In genomic region chr7:46919551-46920176, GRCm38 (mm10) we compare ENCODE assay signal across 7 mouse cellular contexts. TPM values are rescaled to one million over a fixed set of nuclear protein-coding genes. Genes with fewer than 3 reads are reported as not detected.
DNase-seq lines count a peak whose midpoint lies in the region; ATAC-seq lines count a peak whose summit lies in the region.

Tsg101 (minus strand) TSS chr7:46919969.

- DNase-seq in adrenal gland, adult 2 months = peak; percentile 96
- DNase-seq in embryo, embryonic 11.5 days (ENCODE audit: low read depth, low spot score) = peak; percentile 74
- peak; percentile 85 to 94 for DNase-seq in gastrocnemius, postnatal 4 days (ENCODE audit: low spot score in 2 of 2)
- peak; percentile 93 to 96 for DNase-seq in left cerebral cortex, postnatal 36 days (ENCODE audit: low spot score in 2 of 2)
- peak; percentile 99 for DNase-seq in midbrain, embryonic 11.5 days (ENCODE audit: low spot score, missing footprints)
- DNase-seq in skeletal muscle tissue, adult 2 months (ENCODE audit: low read depth, low spot score) = peak; percentile 79

- peaks cover 3% of the 10 kb centered on the region; the same call in 1 of the 2 replicates for H3K36me3 ChIP-seq in intestine, embryonic 16.5 days (ENCODE audit: control insufficient read depth, insufficient read depth, low read length)
- H3K36me3 ChIP-seq in midbrain, embryonic 11.5 days (ENCODE audit: control insufficient read depth, insufficient read depth, low read length) = peaks cover 2% of the 10 kb centered on the region

- H3K4me3 ChIP-seq in intestine, embryonic 16.5 days (ENCODE audit: low read length) = peak within 1 kb of the TSS; percentile 88
- peak within 1 kb of the TSS; percentile 77 for H3K4me3 ChIP-seq in midbrain, embryonic 11.5 days (ENCODE audit: low read depth, low read length)

- H3K9me3 ChIP-seq in intestine, embryonic 16.5 days (ENCODE audit: control insufficient read depth, low read length) = no peaks in the 10 kb centered on the region
- H3K9me3 ChIP-seq in midbrain, embryonic 11.5 days (ENCODE audit: control insufficient read depth, low read length) = no peaks in the 10 kb centered on the region

- H3K9ac ChIP-seq in intestine, embryonic 16.5 days (ENCODE audit: low read depth, low read length) = peak within 1 kb of the TSS; percentile 95
- peak within 1 kb of the TSS; percentile 97 for H3K9ac ChIP-seq in midbrain, embryonic 11.5 days (ENCODE audit: low read length)

- peak within 1 kb of the TSS; percentile 55 for H3K4me2 ChIP-seq in intestine, embryonic 16.5 days (ENCODE audit: low read depth, low read length)
- peak within 1 kb of the TSS; percentile 51 for H3K4me2 ChIP-seq in midbrain, embryonic 11.5 days

- peaks cover 10% of the 10 kb centered on the region; the same call in 1 of the 2 replicates for H3K4me1 ChIP-seq in intestine, embryonic 16.5 days (ENCODE audit: control insufficient read depth, insufficient read depth, low read length)
- H3K4me1 ChIP-seq in midbrain, embryonic 11.5 days (ENCODE audit: control insufficient read depth, insufficient read depth, low read length) = peaks cover 14% of the 10 kb centered on the region

- intact Hi-C loops in left cerebral cortex, postnatal 36 days (cut with DNase I) = loop anchor here (10.0 kb wide), 1 partner anchor 125 kb away; the partner anchor contains the start of genes Gtf2h1 and Hps5

- peak; percentile 96 for ATAC-seq in intestine, embryonic 16.5 days
- peak; percentile 96 for ATAC-seq in midbrain, embryonic 11.5 days (ENCODE audit: low FRiP score)

- peak within 1 kb of the TSS; percentile 98 for H3K27ac ChIP-seq in intestine, embryonic 16.5 days (ENCODE audit: low read length)
- H3K27ac ChIP-seq in midbrain, embryonic 11.5 days (ENCODE audit: low read depth, low read length) = peak within 1 kb of the TSS; percentile 94

- WGBS in intestine, embryonic 16.5 days = under 1% methylated on average over 73 of the region's 75 CpGs
- under 1% methylated on average over 64 of the region's 75 CpGs for WGBS in midbrain, embryonic 11.5 days

- H3K27me3 ChIP-seq in intestine, embryonic 16.5 days (replicated peaks; ENCODE audit: control insufficient read depth, insufficient read depth, low read length) = no peaks in the 10 kb centered on the region
- H3K27me3 ChIP-seq in midbrain, embryonic 11.5 days (ENCODE audit: control insufficient read depth, insufficient read depth, low read length) = no peaks in the 10 kb centered on the region

RNA-seq across cellular contexts. Expression of gene Tsg101, which starts in this region (rescaled TPM):
- total RNA-seq in adrenal gland, adult 2 months (2021) = 10 to 100 TPM; 72.3 to 88.8 TPM
- 78.2 and 127 TPM in 2 replicates for polyA plus RNA-seq in adrenal gland, adult 2 months (2012; rRNA removed)
- 10 to 100 TPM; 67.3 to 72.0 TPM for total RNA-seq in gastrocnemius, postnatal 4 days (2021)
- 115 and 128 TPM in 2 replicates for polyA plus RNA-seq in intestine, embryonic 16.5 days (2015; fragmentation: Nextera tagmentation; extraction: Ambion mirVana)
- 10 to 100 TPM; 73.4 to 76.1 TPM for total RNA-seq in left cerebral cortex, postnatal 36 days (2021)
- 342 and 362 TPM in 2 replicates for polyA plus RNA-seq in midbrain, embryonic 11.5 days (2014; fragmentation: Nextera tagmentation; extraction: Ambion mirVana)

Comparison
In these comparisons a context has a peak if more than half of its experiments do, and no peak if none do; other contexts are left out.
1. Peak in every context shown above with its lines: DNase-seq, ATAC-seq, H3K4me3 ChIP-seq and H3K27ac ChIP-seq.